Mouse (Mus musculus) forebrain, embryonic 13.5 days (tissue): ENCODE data around the gene Hnrnpa1. TPM values are rescaled to one million over a fixed set of nuclear protein-coding genes. Genes with fewer than 3 reads are reported as not detected.
A peak's percentile ranks its signal among the peaks of the same experiment; 100 is the strongest.
"Not testable (repeated sequence)": the region's sequence is repeated elsewhere in the genome, so short reads cannot be mapped to it uniquely, and the experiment has no call there.

Experiments
- ATAC-seq: fragments of 200-750 bp; cut with Nextera tagmentation; 2 replicates; pipeline ENCODE4 v1.8.0; 2017
- H3K27ac ChIP-seq: fragments of 300-500 bp; sonication (generic); 2 replicates; pipeline ENCODE4 v1.5.1; 2015; ENCODE audit warnings: inconsistent platforms, mild to moderate bottlenecking, moderate library complexity
- H3K27me3 ChIP-seq: fragments of 300-500 bp; sonication (generic); 2 replicates; pipeline ENCODE4 v1.6.1; 2015; ENCODE audit warnings: mild to moderate bottlenecking, inconsistent platforms
- H3K36me3 ChIP-seq: fragments of 300-500 bp; sonication (generic); 2 replicates; pipeline ENCODE4 v1.6.1; 2015; ENCODE audit warnings: mild to moderate bottlenecking, inconsistent platforms; ENCODE audit not compliant: poor library complexity, severe bottlenecking
- H3K4me1 ChIP-seq: fragments of 300-500 bp; sonication (generic); 2 replicates; pipeline ENCODE4 v1.6.1; 2015; ENCODE audit warnings: inconsistent platforms
- H3K4me2 ChIP-seq: fragments of 300-500 bp; sonication (generic); 2 replicates; pipeline ENCODE4 v1.6.1; 2015; ENCODE audit warnings: inconsistent platforms, mild to moderate bottlenecking, moderate library complexity
- H3K4me3 ChIP-seq: fragments of 300-500 bp; sonication (generic); 2 replicates; pipeline ENCODE4 v1.5.1; 2015; ENCODE audit warnings: mild to moderate bottlenecking, inconsistent platforms
- H3K9ac ChIP-seq: fragments of 300-500 bp; sonication (generic); 2 replicates; pipeline ENCODE4 v1.6.1; 2015; ENCODE audit warnings: mild to moderate bottlenecking, inconsistent platforms
- H3K9me3 ChIP-seq: fragments of 300-500 bp; sonication (generic); replicated peaks from 2 replicates; pipeline ENCODE4 v1.6.1; 2016; ENCODE audit warnings: inconsistent platforms
- WGBS: fragments of 180-500 bp; shearing (Covaris S2); methylation state at CpG from one replicate; pipeline ENCODE4 v1.1.7; 2015; 5-methylcytosine and 5-hydroxymethylcytosine counted together
- polyA plus RNA-seq: library from polyadenylated mRNA; unstranded; fragments of >200 nt; fragmentation: Nextera tagmentation; extraction: Ambion mirVana; gene quantifications from 2 replicates; pipeline ENCODE4 v1.2.1, GENCODE M21; 2015

The Hnrnpa1 gene
- polyA plus RNA-seq, 1 experiment from 2014 or later, result 1,385 TPM

- Histone ChIP-seq H3K4me3 (no peak overlapping the region), H3K4me1 (peaks cover 33% of the 10 kb centered on the region), H3K27ac (no peak overlapping the region), H3K9me3 (no peaks in the 10 kb centered on the region), H3K4me2 (no peak overlapping the region), H3K9ac (no peak overlapping the region), H3K36me3 (peaks cover 81% of the 10 kb centered on the region), H3K27me3 (no peaks in the 10 kb centered on the region)
- ATAC-seq, result no peak
- WGBS, result 83% methylated on average over 6 of the region's 6 CpGs
Measured at GRCm38 (mm10) chr15:103245616-103246015, 5.4 kb downstream of the Hnrnpa1 start.

GRCm38 (mm10) chr15:103247078-103247781 is 7.0 kb downstream of the Hnrnpa1 start:
- Histone ChIP-seq H3K36me3 (peaks cover 67% of the 10 kb centered on the region), H3K4me1 (peaks cover 27% of the 10 kb centered on the region), H3K4me2 (no peak overlapping the region), H3K9me3 (no peaks in the 10 kb centered on the region), H3K27me3 (no peaks in the 10 kb centered on the region), H3K27ac (peak overlapping the region; percentile 14; the same call in 1 of the 2 replicates), H3K9ac (no peak overlapping the region), H3K4me3 (no peak overlapping the region)
- ATAC-seq, result no peak
- 91% methylated on average over 9 of the region's 9 CpGs for WGBS

- Histone ChIP-seq H3K4me1 (peaks cover 21% of the 10 kb centered on the region), H3K27me3 (no peaks in the 10 kb centered on the region), H3K9ac (no peak overlapping the region), H3K4me2 (no peak overlapping the region), H3K9me3 (no peaks in the 10 kb centered on the region), H3K27ac (no peak overlapping the region), H3K36me3 (peaks cover 60% of the 10 kb centered on the region), H3K4me3 (no peak overlapping the region)
- ATAC-seq, result peak; percentile 11; the same call in 1 of the 2 replicates
Measured at GRCm38 (mm10) chr15:103247782-103248400, 7.7 kb downstream of the Hnrnpa1 start.

GRCm38 (mm10) chr15:103248401-103249313 is 8.4 kb downstream of the Hnrnpa1 start:
- Histone ChIP-seq H3K27ac (no peak overlapping the region), H3K36me3 (peaks cover 53% of the 10 kb centered on the region), H3K4me3 (no peak overlapping the region), H3K27me3 (0 out of 2 replicates have a peak, but pooled peaks cover 3% of the 10 kb centered on the region), H3K4me2 (no peak overlapping the region), H3K9ac (no peak overlapping the region), H3K4me1 (peaks cover 13% of the 10 kb centered on the region), H3K9me3 (no peaks in the 10 kb centered on the region)
- 80% methylated on average over 28 of the region's 28 CpGs for WGBS
- ATAC-seq, result peak; percentile 31; the same call in 1 of the 2 replicates

- H3K4me2 ChIP-seq, H3K9ac ChIP-seq, H3K27ac ChIP-seq, H3K4me3 ChIP-seq, H3K9me3 ChIP-seq, H3K4me1 ChIP-seq: not testable (repeated sequence)
- ATAC-seq, result peak; percentile 3; the same call in 1 of the 2 replicates
- Histone ChIP-seq H3K27me3 (peaks cover 11% of the 10 kb centered on the region; the same call in 1 of the 2 replicates), H3K36me3 (peaks cover 48% of the 10 kb centered on the region)
- WGBS, result 90% methylated on average over 6 of the region's 6 CpGs
Measured at GRCm38 (mm10) chr15:103249511-103249910, 9.3 kb downstream of the Hnrnpa1 start.

GRCm38 (mm10) chr15:103250195-103250740 is 10.0 kb downstream of the Hnrnpa1 start:
- Histone ChIP-seq H3K27me3 (peaks cover 19% of the 10 kb centered on the region), H3K4me3 (no peak overlapping the region), H3K9ac (no peak overlapping the region), H3K4me1 (peaks cover 11% of the 10 kb centered on the region), H3K36me3 (peaks cover 42% of the 10 kb centered on the region), H3K9me3 (no peaks in the 10 kb centered on the region), H3K27ac (peak overlapping the region; percentile 31; the same call in 1 of the 2 replicates), H3K4me2 (no peak overlapping the region)
- ATAC-seq, result 0 out of 2 replicates have a peak, but pooled peaks have one; percentile 14
- 25% methylated on average over 2 of the region's 2 CpGs for WGBS

GRCm38 (mm10) chr15:103251595-103251994 is 11.4 kb downstream of the Hnrnpa1 start:
- Histone ChIP-seq H3K27ac (no peak overlapping the region), H3K36me3 (peaks cover 29% of the 10 kb centered on the region), H3K9me3 (no peaks in the 10 kb centered on the region), H3K4me1 (peaks cover 13% of the 10 kb centered on the region), H3K4me2 (no peak overlapping the region), H3K27me3 (peaks cover 19% of the 10 kb centered on the region), H3K4me3 (no peak overlapping the region), H3K9ac (no peak overlapping the region)
- ATAC-seq, result no peak
- 88% methylated on average over 1 of the region's 1 CpGs for WGBS

- Histone ChIP-seq H3K4me2 (no peak overlapping the region), H3K36me3 (peaks cover 19% of the 10 kb centered on the region), H3K4me3 (no peak overlapping the region), H3K9me3 (no peaks in the 10 kb centered on the region), H3K9ac (no peak overlapping the region), H3K4me1 (peaks cover 13% of the 10 kb centered on the region), H3K27me3 (peaks cover 19% of the 10 kb centered on the region), H3K27ac (no peak overlapping the region)
- WGBS, result 93% methylated on average over 3 of the region's 3 CpGs
- no peak for ATAC-seq
Measured at GRCm38 (mm10) chr15:103252660-103253059, 12.4 kb downstream of the Hnrnpa1 start.

- H3K4me2 ChIP-seq, result no peak overlapping the region
- H3K27me3 ChIP-seq, result peaks cover 25% of the 10 kb centered on the region
- H3K9ac ChIP-seq, result no peak overlapping the region
- peaks cover 13% of the 10 kb centered on the region for H3K4me1 ChIP-seq
- no peak overlapping the region for H3K4me3 ChIP-seq
- peaks cover 12% of the 10 kb centered on the region for H3K36me3 ChIP-seq
- WGBS, result 97% methylated on average over 1 of the region's 1 CpGs
- no peak overlapping the region for H3K27ac ChIP-seq
- ATAC-seq, result no peak
- no peaks in the 10 kb centered on the region for H3K9me3 ChIP-seq
Measured at GRCm38 (mm10) chr15:103253352-103253751, 13.1 kb downstream of the Hnrnpa1 start.

GRCm38 (mm10) chr15:103255169-103255568 is 14.9 kb downstream of the Hnrnpa1 start:
- peak overlapping the region; percentile 66 for H3K4me2 ChIP-seq
- H3K9me3 ChIP-seq, result no peaks in the 10 kb centered on the region
- ATAC-seq, result no peak
- H3K4me1 ChIP-seq, result peaks cover 13% of the 10 kb centered on the region
- peak overlapping the region; percentile 35 for H3K4me3 ChIP-seq
- 1% methylated on average over 25 of the region's 25 CpGs for WGBS
- H3K36me3 ChIP-seq, result no peaks in the 10 kb centered on the region
- peaks cover 27% of the 10 kb centered on the region for H3K27me3 ChIP-seq
- peak overlapping the region; percentile 65 for H3K9ac ChIP-seq
- no peak overlapping the region for H3K27ac ChIP-seq

- H3K9me3 ChIP-seq, result no peaks in the 10 kb centered on the region
- no peak overlapping the region for H3K9ac ChIP-seq
- no peak overlapping the region for H3K4me2 ChIP-seq
- 89% methylated on average over 6 of the region's 6 CpGs for WGBS
- no peak for ATAC-seq
- H3K4me3 ChIP-seq, result no peak overlapping the region
- H3K36me3 ChIP-seq, result no peaks in the 10 kb centered on the region
- H3K27me3 ChIP-seq, result peaks cover 27% of the 10 kb centered on the region
- H3K27ac ChIP-seq, result no peak overlapping the region
- peaks cover 8% of the 10 kb centered on the region for H3K4me1 ChIP-seq
Measured at GRCm38 (mm10) chr15:103256210-103256986, 16.2 kb downstream of the Hnrnpa1 start.
